Mouse (Mus musculus) frontal cortex, postnatal 25 days (tissue): ENCODE measurements around the gene Zfp715.
A peak's percentile ranks its signal among the peaks of the same experiment; 100 is the strongest.
"Not testable (repeated sequence)": the region's sequence is repeated elsewhere in the genome, so short reads cannot be mapped to it uniquely, and the experiment has no call there.

Experiments used
- DNase-seq, 2 experiments: peaks; one replicate each; pipeline ENCODE4 v3.0.0; 2022; ENCODE audit warnings: low spot score in 2 of 2

The Zfp715 gene

DNA sequence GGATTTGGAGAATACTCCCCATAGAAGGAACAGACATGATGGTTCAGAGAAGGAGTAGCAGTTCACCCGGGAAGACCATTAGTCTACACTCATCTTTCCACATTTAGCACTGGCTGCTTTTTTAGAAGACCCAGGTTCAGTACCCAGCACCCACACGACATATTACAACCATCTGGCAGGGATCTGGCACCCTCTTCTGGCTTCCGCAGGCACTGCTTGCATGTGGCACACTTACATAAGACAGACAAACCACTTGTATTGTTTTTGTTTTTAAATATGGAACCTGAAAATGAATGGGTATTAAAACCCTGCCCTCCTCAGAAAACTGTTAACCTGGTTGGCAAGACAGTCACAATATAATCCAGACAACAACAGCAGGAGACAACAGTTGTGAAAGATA, 21.6 kb downstream of the Zfp715 start:
- DNase-seq = no peak

DNA sequence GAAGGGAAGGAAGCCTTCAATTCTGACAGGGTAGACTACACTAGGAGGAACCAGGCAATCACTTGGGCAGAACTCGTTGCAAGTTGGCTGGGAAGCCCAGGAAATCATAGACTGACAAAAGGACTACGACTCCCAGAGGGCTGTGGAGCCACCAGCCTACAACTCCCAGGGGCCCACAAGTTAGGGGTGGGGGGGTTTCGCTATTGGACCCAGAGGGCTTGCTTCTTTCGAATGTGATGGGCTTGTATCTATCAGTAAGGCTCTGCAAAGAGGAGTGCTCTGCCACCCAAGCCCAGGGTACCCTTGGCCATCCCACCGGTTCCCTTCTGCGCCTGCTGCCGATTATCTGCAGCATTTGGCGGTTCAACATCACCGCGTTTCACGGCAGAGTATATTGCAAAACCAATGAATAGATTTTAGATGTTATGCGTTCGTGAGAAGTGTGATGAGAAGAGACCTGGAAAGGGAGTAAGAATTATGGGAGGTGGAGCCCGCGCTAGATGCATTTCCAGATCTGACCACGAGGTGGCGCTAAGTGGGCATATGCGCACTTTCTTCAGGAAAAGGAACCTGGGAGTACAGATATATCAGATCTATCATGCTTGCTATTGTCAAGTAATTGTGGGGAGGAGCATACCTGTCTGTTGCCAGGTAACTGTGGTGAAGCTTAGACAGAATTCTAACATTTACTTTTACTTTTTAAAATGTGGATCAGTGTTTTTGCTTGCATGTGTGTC, 30.1 kb downstream of the Zfp715 start:
- DNase-seq = peak; percentile 85 to 90

DNA sequence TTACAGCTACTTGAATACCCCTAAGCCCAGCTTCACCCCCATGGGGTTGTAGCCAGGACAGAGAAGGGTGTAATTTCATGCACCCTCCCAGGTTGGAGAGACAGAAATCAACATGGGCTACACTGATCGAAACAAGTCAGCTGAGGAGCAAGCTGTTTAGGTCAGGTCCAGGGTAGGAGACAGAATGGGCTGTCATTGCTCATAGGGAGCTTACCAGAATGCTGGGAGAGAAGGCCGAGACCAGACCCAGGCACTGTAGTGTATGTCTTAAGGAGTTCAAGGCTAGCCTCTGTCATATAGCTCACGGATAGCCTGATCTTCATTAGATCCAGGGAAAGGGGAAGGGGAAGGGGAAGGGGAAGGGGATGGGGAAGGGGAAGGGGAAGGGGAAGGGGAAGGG, 30.6 kb downstream of the Zfp715 start:
- DNase-seq = no peak

DNA sequence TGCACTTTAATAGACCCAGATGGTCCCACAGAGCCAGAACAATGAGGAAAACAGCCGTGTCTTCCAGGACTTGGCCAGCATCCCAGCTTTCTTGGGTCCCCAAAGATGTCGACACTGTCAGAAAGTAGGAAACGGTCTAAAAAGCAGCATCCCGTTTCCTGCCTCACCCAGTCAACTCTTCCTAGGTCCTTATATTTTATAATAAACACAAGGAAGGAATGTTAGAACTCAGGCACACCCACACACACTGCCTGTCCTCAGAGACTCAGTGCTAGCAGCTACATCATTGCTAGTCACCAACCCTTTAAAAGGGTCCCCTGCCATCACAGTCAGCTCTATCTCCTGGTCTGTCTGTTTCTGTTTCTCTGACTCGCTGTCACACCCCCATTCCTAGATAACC, 35.7 kb downstream of the Zfp715 start:
- no peak for DNase-seq

DNA sequence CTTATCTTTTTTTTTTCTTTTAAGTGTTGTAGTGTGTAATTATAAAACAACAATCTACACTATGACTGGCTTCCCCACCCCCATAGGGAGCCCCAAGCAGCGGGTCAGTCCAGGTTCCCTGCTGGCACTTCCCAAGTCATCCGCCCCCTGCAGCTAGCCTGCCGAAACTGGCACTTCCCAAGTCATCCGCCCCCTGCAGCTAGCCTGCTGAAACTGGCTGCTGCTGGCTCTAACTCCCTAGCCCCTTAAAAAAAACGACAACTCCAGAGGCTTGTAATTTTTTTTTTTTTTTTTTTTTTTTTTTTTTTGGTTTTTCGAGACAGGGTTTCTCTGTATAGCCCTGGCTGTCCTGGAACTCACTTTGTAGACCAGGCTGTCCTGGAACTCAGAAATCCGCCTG, 36.9 kb downstream of the Zfp715 start:
- not testable (repeated sequence) for DNase-seq

DNA sequence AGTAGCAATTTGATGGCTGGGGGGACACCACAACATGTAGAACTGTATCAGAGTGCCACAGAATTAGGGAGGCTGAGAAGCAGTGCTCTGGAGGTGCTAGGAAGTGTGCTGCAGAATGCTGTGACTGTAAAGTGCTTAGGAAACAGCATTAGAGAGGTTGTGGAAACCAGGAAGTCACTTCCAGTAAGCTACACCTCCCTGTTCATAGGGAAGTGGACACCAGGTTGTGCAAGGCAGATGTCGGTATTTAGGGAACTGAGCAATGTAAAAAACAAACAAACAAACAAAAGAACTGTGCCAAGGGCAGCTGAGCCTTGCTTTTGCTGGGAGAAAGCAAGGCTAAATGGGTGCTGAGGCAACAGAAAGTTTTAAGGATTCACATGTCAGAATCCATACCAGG, 39.6 kb downstream of the Zfp715 start:
- no peak for DNase-seq

DNA sequence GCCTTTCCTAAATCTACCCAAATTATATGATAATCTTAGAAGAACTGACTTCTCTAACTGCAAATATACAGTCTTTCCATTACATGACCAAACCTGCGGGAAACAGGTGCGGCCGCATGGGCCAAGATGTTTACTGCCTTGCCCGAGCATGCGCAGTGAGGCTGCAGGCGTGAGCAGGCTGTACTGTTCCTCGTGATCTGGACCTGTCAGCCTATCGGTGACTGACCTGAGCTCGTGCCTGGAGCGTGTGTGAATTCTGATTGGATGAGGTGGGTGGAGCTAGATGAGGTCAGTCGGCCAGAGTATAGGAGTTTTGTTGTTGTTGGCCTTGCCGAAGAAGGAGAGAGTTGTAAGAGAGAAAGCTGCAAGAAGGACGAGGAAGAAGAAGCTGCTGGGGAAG, 45.7 kb downstream of the Zfp715 start:
- not testable (repeated sequence) for DNase-seq

DNA sequence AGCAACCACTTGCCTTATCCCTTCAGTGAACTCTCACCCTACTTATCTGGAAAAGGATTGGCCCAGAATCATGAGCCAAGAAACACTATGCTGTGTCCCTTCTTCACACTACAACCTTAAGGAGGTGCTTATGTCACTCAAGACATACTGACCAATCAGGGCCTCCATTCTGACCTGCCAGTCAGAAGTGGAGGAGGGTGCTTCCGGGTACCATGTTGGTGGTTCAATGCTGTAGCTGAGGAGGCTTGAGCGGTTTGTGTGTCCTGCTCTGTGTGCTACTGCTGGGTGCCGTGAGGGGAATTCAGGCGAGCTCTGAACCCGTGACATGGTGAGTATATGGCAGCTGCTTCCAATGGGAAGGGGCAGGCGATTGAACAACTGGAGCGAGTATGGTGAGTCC, 59.6 kb downstream of the Zfp715 start:
- no peak for DNase-seq

DNA sequence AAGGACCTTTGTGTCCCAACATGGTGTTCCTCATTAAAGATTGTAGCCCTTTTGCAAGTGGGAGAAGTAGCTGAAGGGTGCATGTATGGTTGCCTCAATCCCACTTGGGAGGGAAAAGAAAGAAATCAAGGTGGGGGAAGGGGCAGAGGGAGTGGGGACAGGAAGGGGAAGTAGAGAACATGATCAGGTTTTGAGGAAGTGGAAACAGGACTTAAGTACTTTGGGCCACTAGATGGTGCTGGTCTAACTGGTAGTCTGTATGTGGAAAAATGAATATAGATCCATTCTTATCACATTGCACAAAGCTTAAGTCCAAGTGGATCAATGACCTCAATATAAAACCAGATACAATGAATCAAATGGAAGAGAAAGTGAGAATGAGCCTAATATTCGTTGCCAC, 62.4 kb downstream of the Zfp715 start:
- DNase-seq = not testable (repeated sequence)
